Mouse (Mus musculus): ENCODE measurements at regions not wholly inside any gene's neighbourhood (a gene's known extent, or its start where the extent isn't known, plus 50 kb on each side); places are given as distances from the start of the nearest gene placed in this dataset.

DNA sequence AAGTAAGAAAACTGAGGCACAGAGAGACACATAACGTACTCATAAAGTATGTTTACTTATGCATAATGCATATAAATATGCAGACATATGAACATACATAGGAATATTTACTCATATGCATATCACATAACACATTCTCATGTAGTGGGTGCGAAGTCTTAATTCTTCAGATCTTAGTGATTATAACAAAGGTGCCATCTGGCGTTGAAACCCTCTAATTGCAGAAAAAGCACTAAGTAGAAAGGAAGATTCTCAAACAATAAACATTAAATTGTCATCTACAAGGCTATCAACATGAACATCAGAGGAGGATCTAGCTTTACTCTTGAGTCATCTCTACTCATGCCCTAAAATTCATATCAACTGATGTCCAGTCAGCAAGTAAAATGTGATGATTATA, 314.2 kb upstream of the 2610301B20Rik start:
- DNase-seq (ENCODE audit: low spot score in 2 of 2): no peak

DNA sequence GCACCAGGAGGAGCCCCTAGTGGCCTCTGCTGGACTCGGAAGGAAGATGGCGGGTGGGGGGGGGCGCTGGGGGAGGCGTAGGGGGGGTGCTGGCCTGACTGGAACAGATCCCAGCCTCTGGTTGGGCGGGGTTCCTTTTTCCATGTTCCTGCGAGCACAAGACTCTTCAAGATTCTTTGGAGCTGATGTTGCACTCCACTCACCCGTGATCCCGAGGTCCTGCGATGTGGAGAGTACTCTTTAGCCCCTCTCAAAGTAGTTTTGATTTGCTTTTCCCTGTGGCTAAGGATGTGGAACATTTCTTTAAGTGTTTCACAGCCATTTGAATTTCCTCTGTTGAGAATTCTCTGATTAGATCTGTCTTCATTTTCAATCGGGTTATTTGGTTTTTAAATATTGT, 269.8 kb upstream of the 2610301B20Rik start:
- DNase-seq (ENCODE audit: low spot score in 2 of 2): no peak

DNA sequence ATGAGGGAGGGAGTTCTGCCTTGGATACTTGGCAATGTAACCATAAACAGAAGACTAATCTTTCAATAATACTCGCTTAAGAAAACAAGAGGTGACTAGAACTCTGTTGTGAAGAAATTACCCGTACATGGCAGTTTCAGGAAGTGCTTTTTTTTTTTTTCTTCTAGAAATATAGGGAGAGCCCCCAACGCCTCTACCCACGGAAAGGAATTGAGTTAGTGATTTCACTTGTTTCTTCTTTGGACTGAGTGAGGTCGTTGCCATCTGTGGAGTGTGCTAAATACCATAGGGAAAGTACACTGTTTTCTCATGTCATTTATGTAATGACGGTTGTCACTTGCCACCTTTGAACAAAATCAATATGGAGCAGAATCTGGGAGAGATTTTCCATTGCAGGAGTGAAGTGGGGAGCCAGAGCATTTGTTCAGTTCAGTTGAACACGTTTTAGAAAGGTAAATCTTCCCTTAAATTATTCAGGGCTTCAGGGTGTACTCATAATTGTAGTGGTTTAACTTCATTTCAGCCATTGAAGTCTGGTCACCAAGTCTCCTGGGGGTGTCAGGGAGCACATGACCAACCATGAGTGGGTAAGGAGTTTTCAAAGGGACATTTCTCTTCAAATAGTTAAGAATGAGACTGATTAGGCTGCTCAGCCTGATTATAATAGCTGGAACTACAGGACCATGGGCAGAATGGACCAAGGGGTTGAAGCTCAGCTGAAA, 266.3 kb upstream of the 2610301B20Rik start:
- no peak for DNase-seq (ENCODE audit: low spot score in 2 of 2)

DNA sequence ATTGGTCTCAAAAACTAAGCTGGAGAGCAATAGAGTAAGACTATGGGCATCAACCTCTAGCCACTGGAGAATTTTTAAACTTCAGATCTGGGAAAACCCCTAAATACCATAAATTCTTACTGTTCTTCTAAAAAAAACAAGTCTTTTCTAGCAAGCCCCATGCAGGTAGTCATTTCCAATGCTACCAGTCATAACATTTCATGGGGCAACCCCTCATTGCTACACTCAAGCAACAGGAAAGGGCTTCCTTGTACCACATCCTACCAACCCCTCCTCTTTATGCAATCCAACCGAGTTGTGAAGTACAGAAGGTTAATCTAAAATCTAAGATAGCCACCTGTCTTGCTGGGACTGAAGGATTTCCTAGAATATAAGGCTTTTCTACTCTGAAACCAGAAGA, 263.5 kb upstream of the 2610301B20Rik start:
- no peak for DNase-seq (ENCODE audit: low spot score in 2 of 2)

All from layer of hippocampus, postnatal 14 days (tissue).